Mouse (Mus musculus): ENCODE measurements around the gene Zfp639. TPM values are rescaled to one million over a fixed set of nuclear protein-coding genes. Genes with fewer than 3 reads are reported as not detected.

The Zfp639 gene
- total and polyA plus RNA-seq, 2 experiments from 2014 or later = 36.3 to 51.3 TPM

GRCm38 (mm10) chr3:32492097-32493090, 17.7 kb upstream of the Zfp639 start, which contains the start of gene Kcnmb3:
Gene Kcnmb3, minus strand, starts transcription at chr3:32492231.
- Histone ChIP-seq H3K27ac (no peak within 1 kb of the TSS), H3K4me3 (ENCODE audit: low read length) (no peak within 1 kb of the TSS), H3K4me2 (ENCODE audit: low read depth, low read length) (no peak within 1 kb of the TSS), H3K36me3 (ENCODE audit: insufficient read depth, low read length) (no peaks in the 10 kb centered on the region), H3K4me1 (ENCODE audit: insufficient read depth, low read length) (0 out of 2 replicates have a peak, but pooled peaks cover 4% of the 10 kb centered on the region), H3K9ac (replicated peaks; ENCODE audit: low read length) (no peak within 1 kb of the TSS), H3K27me3 (ENCODE audit: insufficient read depth, low read length) (no peaks in the 10 kb centered on the region), H3K9me3 (ENCODE audit: low read length) (no peaks in the 10 kb centered on the region)
- 82% methylated on average over 11 of the region's 11 CpGs for WGBS
- DNase-seq (ENCODE audit: low spot score) (no peak), ATAC-seq (no peak)
- no peak for TF ChIP-seq CTCF (IDR thresholded peaks at IDR 0.05; ENCODE audit: low read depth)

GRCm38 (mm10) chr3:32494387-32495087, 15.5 kb upstream of the Zfp639 start:
- Histone ChIP-seq H3K4me1 (ENCODE audit: insufficient read depth, low read length) (0 out of 2 replicates have a peak, but pooled peaks cover 4% of the 10 kb centered on the region), H3K9me3 (ENCODE audit: low read length) (no peaks in the 10 kb centered on the region), H3K27me3 (ENCODE audit: insufficient read depth, low read length) (no peaks in the 10 kb centered on the region), H3K9ac (replicated peaks; ENCODE audit: low read length) (no peak overlapping the region), H3K4me2 (ENCODE audit: low read depth, low read length) (no peak overlapping the region), H3K36me3 (ENCODE audit: insufficient read depth, low read length) (no peaks in the 10 kb centered on the region), H3K27ac (no peak overlapping the region), H3K4me3 (ENCODE audit: low read length) (no peak overlapping the region)
- DNase-seq (ENCODE audit: low spot score) (no peak), ATAC-seq (no peak)
- TF ChIP-seq CTCF (IDR thresholded peaks at IDR 0.05; ENCODE audit: low read depth) = 0 out of 2 replicates have a peak, but pooled peaks have one; percentile 11
- WGBS = 84% methylated on average over 8 of the region's 8 CpGs

- DNase-seq (ENCODE audit: low spot score) = no peak
- TF ChIP-seq CTCF (IDR thresholded peaks at IDR 0.05; ENCODE audit: low read depth) = no peak
- 44% methylated on average over 8 of the region's 8 CpGs for WGBS
- Histone ChIP-seq H3K4me2 (ENCODE audit: low read depth, low read length) (no peak overlapping the region), H3K9me3 (ENCODE audit: low read length) (no peaks in the 10 kb centered on the region), H3K4me1 (ENCODE audit: insufficient read depth, low read length) (0 out of 2 replicates have a peak, but pooled peaks cover 4% of the 10 kb centered on the region), H3K9ac (replicated peaks; ENCODE audit: low read length) (no peak overlapping the region), H3K36me3 (ENCODE audit: insufficient read depth, low read length) (no peaks in the 10 kb centered on the region), H3K4me3 (ENCODE audit: low read length) (no peak overlapping the region), H3K27me3 (ENCODE audit: insufficient read depth, low read length) (no peaks in the 10 kb centered on the region), H3K27ac (no peak overlapping the region)
- ATAC-seq = no peak
Measured at GRCm38 (mm10) chr3:32495088-32495770, 14.8 kb upstream of the Zfp639 start.

DNA sequence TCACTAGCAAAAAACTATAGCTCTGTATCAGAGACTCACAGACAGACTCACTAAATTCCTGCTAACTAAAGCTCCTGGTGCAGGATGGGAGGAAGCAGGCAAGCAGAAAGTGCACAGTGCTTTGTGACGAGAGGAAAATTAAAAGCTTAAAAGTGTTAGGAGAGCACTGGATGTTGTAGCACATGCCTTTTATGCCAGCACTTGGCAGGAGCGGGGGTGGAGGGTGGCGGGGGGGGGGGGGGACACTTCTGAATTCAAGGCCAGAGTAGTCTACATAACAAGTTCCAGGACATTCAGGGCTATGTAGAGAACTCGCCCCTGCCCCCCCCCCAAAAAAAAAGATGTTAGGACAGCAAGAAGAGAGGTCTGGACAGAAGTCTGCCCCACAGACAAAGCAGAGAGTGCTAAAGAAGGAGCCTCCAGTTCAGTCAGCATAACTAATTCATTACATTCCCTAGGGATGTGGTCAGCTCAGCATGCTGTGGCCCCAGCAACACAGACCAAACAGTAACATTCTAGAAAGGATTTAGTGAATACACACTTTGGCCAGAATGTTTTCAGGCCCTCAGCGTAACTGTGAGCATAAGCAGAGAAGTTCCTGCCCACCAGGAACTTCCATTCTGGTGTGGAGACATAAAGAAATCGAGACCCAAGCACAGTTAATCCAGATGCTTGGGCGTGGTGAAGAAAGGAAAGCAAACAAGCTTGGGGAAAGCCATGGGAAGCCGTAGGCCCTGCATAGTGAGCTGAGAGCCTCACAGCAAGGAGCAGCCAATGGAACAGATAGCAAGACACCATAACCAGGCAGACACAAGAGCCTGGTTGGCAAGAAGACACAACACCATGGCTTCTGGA, 14.0 kb upstream of the Zfp639 start:
- DNase-seq (ENCODE audit: low spot score) = peak; percentile 22
- H3K27me3 ChIP-seq (ENCODE audit: insufficient read depth, low read length) = no peaks in the 10 kb centered on the region
- 0 out of 2 replicates have a peak, but pooled peaks cover 4% of the 10 kb centered on the region for H3K4me1 ChIP-seq (ENCODE audit: insufficient read depth, low read length)
- no peak overlapping the region for H3K27ac ChIP-seq
- H3K36me3 ChIP-seq (ENCODE audit: insufficient read depth, low read length) = no peaks in the 10 kb centered on the region
- H3K4me3 ChIP-seq (ENCODE audit: low read length) = no peak overlapping the region
- ATAC-seq = peak; percentile 66
- TF ChIP-seq CTCF (IDR thresholded peaks at IDR 0.05; ENCODE audit: low read depth) = no peak
- H3K4me2 ChIP-seq (ENCODE audit: low read depth, low read length) = no peak overlapping the region
- no peaks in the 10 kb centered on the region for H3K9me3 ChIP-seq (ENCODE audit: low read length)
- H3K9ac ChIP-seq (replicated peaks; ENCODE audit: low read length) = no peak overlapping the region
- 30% methylated on average over 8 of the region's 8 CpGs for WGBS

GRCm38 (mm10) chr3:32496711-32497070, 13.4 kb upstream of the Zfp639 start:
- no peak for DNase-seq (ENCODE audit: low spot score)
- no peak overlapping the region for H3K9ac ChIP-seq (replicated peaks; ENCODE audit: low read length)
- no peak overlapping the region for H3K4me2 ChIP-seq (ENCODE audit: low read depth, low read length)
- ATAC-seq = no peak
- 0 out of 2 replicates have a peak, but pooled peaks cover 4% of the 10 kb centered on the region for H3K4me1 ChIP-seq (ENCODE audit: insufficient read depth, low read length)
- no peaks in the 10 kb centered on the region for H3K36me3 ChIP-seq (ENCODE audit: insufficient read depth, low read length)
- TF ChIP-seq CTCF (IDR thresholded peaks at IDR 0.05; ENCODE audit: low read depth) = no peak
- no peak overlapping the region for H3K4me3 ChIP-seq (ENCODE audit: low read length)
- H3K27me3 ChIP-seq (ENCODE audit: insufficient read depth, low read length) = no peaks in the 10 kb centered on the region
- 84% methylated on average over 1 of the region's 1 CpGs for WGBS
- no peak overlapping the region for H3K27ac ChIP-seq
- no peaks in the 10 kb centered on the region for H3K9me3 ChIP-seq (ENCODE audit: low read length)

All from hindbrain, postnatal 0 days (tissue).